Mouse (Mus musculus) midbrain, embryonic 14.5 days (tissue): ENCODE results near the gene Ren1. TPM values are rescaled to one million over a fixed set of nuclear protein-coding genes. Genes with fewer than 3 reads are reported as not detected.

Experiments
- ATAC-seq: fragments of 200-750 bp; cut with Nextera tagmentation; 2 replicates; pipeline ENCODE4 v1.8.0; 2017; ENCODE audit warnings: moderate number of reproducible peaks, moderate library complexity; ENCODE audit not compliant: low FRiP score, low TSS enrichment
- DNase-seq: peaks from one replicate; pipeline ENCODE4 v3.0.0-alpha.2; 2015
- H3K27ac ChIP-seq: fragments of 300-500 bp; sonication (generic); replicated peaks from 2 replicates; pipeline ENCODE4 v1.5.1; 2014; ENCODE audit warnings: mild to moderate bottlenecking, low read depth, low read length, moderate library complexity
- H3K27me3 ChIP-seq: fragments of 300-500 bp; sonication (generic); 2 replicates; pipeline ENCODE4 v1.6.1; 2014; ENCODE audit warnings: low read length, control low read depth, mixed read lengths; ENCODE audit not compliant: control insufficient read depth, insufficient read depth
- H3K36me3 ChIP-seq: fragments of 300-500 bp; sonication (generic); 2 replicates; pipeline ENCODE4 v1.6.1; 2014; ENCODE audit warnings: low read length, control low read depth; ENCODE audit not compliant: control insufficient read depth, insufficient read depth
- H3K4me1 ChIP-seq: fragments of 300-500 bp; sonication (generic); 2 replicates; pipeline ENCODE4 v1.6.1; 2014; ENCODE audit warnings: mild to moderate bottlenecking, antibody characterized with exemption, low read length, control low read depth; ENCODE audit not compliant: control insufficient read depth, insufficient read depth
- H3K4me2 ChIP-seq: fragments of 300-500 bp; sonication (generic); 2 replicates; pipeline ENCODE4 v1.6.1; 2014; ENCODE audit warnings: mild to moderate bottlenecking, low read length, moderate library complexity
- H3K4me3 ChIP-seq: fragments of 300-500 bp; sonication (generic); replicated peaks from 2 replicates; pipeline ENCODE4 v1.5.1; 2014; ENCODE audit warnings: low read depth, low read length
- H3K9ac ChIP-seq: fragments of 300-500 bp; sonication (generic); replicated peaks from 2 replicates; pipeline ENCODE4 v1.6.1; 2014; ENCODE audit warnings: mild to moderate bottlenecking, low read length, moderate library complexity
- H3K9me3 ChIP-seq: fragments of 300-500 bp; sonication (generic); 2 replicates; pipeline ENCODE4 v1.6.1; 2016; ENCODE audit warnings: low read length, control low read depth, mixed read lengths; ENCODE audit not compliant: control insufficient read depth
- WGBS: fragments of 180-500 bp; shearing (Covaris S2); extraction: QIAGEN DNeasy Blood & Tissue Kit; methylation state at CpG from one replicate; pipeline ENCODE4 v1.1.7; 2014; 5-methylcytosine and 5-hydroxymethylcytosine counted together
- polyA plus RNA-seq: library from polyadenylated mRNA; unstranded; fragments of >200 nt; fragmentation: Nextera tagmentation; extraction: Ambion mirVana; gene quantifications from 2 replicates; pipeline ENCODE4 v1.2.1, GENCODE M21; 2014

Ren1 gene
- polyA plus RNA-seq, 1 experiment from 2014 or later: not detected

GRCm38 (mm10) chr1:133347693-133348520, 2.4 kb upstream of the Ren1 start:
- H3K4me2 ChIP-seq: no peak overlapping the region
- 0 out of 2 replicates have a peak, but pooled peaks cover 4% of the 10 kb centered on the region for H3K4me1 ChIP-seq
- DNase-seq: no peak
- no peak overlapping the region for H3K27ac ChIP-seq
- H3K9me3 ChIP-seq: no peaks in the 10 kb centered on the region
- H3K36me3 ChIP-seq: no peaks in the 10 kb centered on the region
- H3K9ac ChIP-seq: no peak overlapping the region
- WGBS: 80% methylated on average over 11 of the region's 11 CpGs
- no peak overlapping the region for H3K4me3 ChIP-seq
- no peak for ATAC-seq
- H3K27me3 ChIP-seq: no peaks in the 10 kb centered on the region

- Histone ChIP-seq H3K36me3 (no peaks in the 10 kb centered on the region), H3K4me2 (no peak overlapping the region), H3K4me1 (0 out of 2 replicates have a peak, but pooled peaks cover 4% of the 10 kb centered on the region), H3K27ac (no peak overlapping the region), H3K4me3 (no peak overlapping the region), H3K27me3 (no peaks in the 10 kb centered on the region), H3K9me3 (no peaks in the 10 kb centered on the region), H3K9ac (no peak overlapping the region)
- 29% methylated on average over 9 of the region's 9 CpGs for WGBS
- ATAC-seq (no peak), DNase-seq (peak; percentile 63)
Measured at GRCm38 (mm10) chr1:133351762-133352161, 1.5 kb downstream of the Ren1 start.

GRCm38 (mm10) chr1:133353371-133353809, 3.1 kb downstream of the Ren1 start:
- H3K27me3 ChIP-seq: no peaks in the 10 kb centered on the region
- no peak overlapping the region for H3K27ac ChIP-seq
- no peak overlapping the region for H3K4me3 ChIP-seq
- H3K9me3 ChIP-seq: no peaks in the 10 kb centered on the region
- no peaks in the 10 kb centered on the region for H3K36me3 ChIP-seq
- DNase-seq (peak; percentile 85), ATAC-seq (peak; percentile 62; the same call in 1 of the 2 replicates)
- no peak overlapping the region for H3K4me2 ChIP-seq
- 0 out of 2 replicates have a peak, but pooled peaks cover 4% of the 10 kb centered on the region for H3K4me1 ChIP-seq
- WGBS: 49% methylated on average over 12 of the region's 12 CpGs
- no peak overlapping the region for H3K9ac ChIP-seq

- DNase-seq (no peak), ATAC-seq (no peak)
- no peak overlapping the region for H3K4me2 ChIP-seq
- H3K4me1 ChIP-seq: 0 out of 2 replicates have a peak, but pooled peaks cover 4% of the 10 kb centered on the region
- H3K27ac ChIP-seq: no peak overlapping the region
- no peaks in the 10 kb centered on the region for H3K36me3 ChIP-seq
- H3K9me3 ChIP-seq: no peaks in the 10 kb centered on the region
- no peaks in the 10 kb centered on the region for H3K27me3 ChIP-seq
- WGBS: 48% methylated on average over 5 of the region's 5 CpGs
- no peak overlapping the region for H3K4me3 ChIP-seq
- no peak overlapping the region for H3K9ac ChIP-seq
Measured at GRCm38 (mm10) chr1:133355469-133355868, 5.2 kb downstream of the Ren1 start.

- WGBS: 63% methylated on average over 15 of the region's 15 CpGs
- no peak for ATAC-seq
- no peak for DNase-seq
Measured at GRCm38 (mm10) chr1:133355912-133356311, 5.6 kb downstream of the Ren1 start.

GRCm38 (mm10) chr1:133356330-133356729, 6.0 kb downstream of the Ren1 start:
- 77% methylated on average over 8 of the region's 8 CpGs for WGBS

More at GRCm38 (mm10) chr1:133355912-133356311, 5.6 kb downstream of the Ren1 start:
- no peak overlapping the region for H3K4me2 ChIP-seq
- no peaks in the 10 kb centered on the region for H3K27me3 ChIP-seq
- no peak overlapping the region for H3K9ac ChIP-seq
- no peak overlapping the region for H3K4me3 ChIP-seq
- H3K9me3 ChIP-seq: no peaks in the 10 kb centered on the region
- no peaks in the 10 kb centered on the region for H3K36me3 ChIP-seq
- H3K4me1 ChIP-seq: 0 out of 2 replicates have a peak, but pooled peaks cover 4% of the 10 kb centered on the region
- H3K27ac ChIP-seq: no peak overlapping the region

GRCm38 (mm10) chr1:133361006-133361405, 10.7 kb downstream of the Ren1 start:
- Histone ChIP-seq H3K27ac (no peak overlapping the region), H3K27me3 (peaks cover 13% of the 10 kb centered on the region), H3K36me3 (no peaks in the 10 kb centered on the region), H3K4me2 (no peak overlapping the region), H3K4me1 (no peaks in the 10 kb centered on the region), H3K9me3 (no peaks in the 10 kb centered on the region), H3K4me3 (no peak overlapping the region), H3K9ac (no peak overlapping the region)
- WGBS: 90% methylated on average over 6 of the region's 6 CpGs
- DNase-seq: no peak
- no peak for ATAC-seq

More at GRCm38 (mm10) chr1:133356330-133356729, 6.0 kb downstream of the Ren1 start:
- 0 out of 2 replicates have a peak, but pooled peaks cover 2% of the 10 kb centered on the region for H3K4me1 ChIP-seq
- H3K4me2 ChIP-seq: no peak overlapping the region
- no peak overlapping the region for H3K27ac ChIP-seq
- DNase-seq (no peak), ATAC-seq (no peak)
- H3K36me3 ChIP-seq: no peaks in the 10 kb centered on the region
- no peak overlapping the region for H3K9ac ChIP-seq
- no peaks in the 10 kb centered on the region for H3K9me3 ChIP-seq
- H3K4me3 ChIP-seq: no peak overlapping the region
- no peaks in the 10 kb centered on the region for H3K27me3 ChIP-seq

- Histone ChIP-seq H3K4me2 (no peak overlapping the region), H3K9me3 (no peaks in the 10 kb centered on the region), H3K4me1 (no peaks in the 10 kb centered on the region), H3K4me3 (no peak overlapping the region), H3K27me3 (peaks cover 13% of the 10 kb centered on the region), H3K36me3 (no peaks in the 10 kb centered on the region), H3K27ac (no peak overlapping the region), H3K9ac (no peak overlapping the region)
- ATAC-seq (no peak), DNase-seq (no peak)
- WGBS: 92% methylated on average over 5 of the region's 5 CpGs
Measured at GRCm38 (mm10) chr1:133362103-133362502, 11.8 kb downstream of the Ren1 start.
